Mouse (Mus musculus) stomach, embryonic 16.5 days (tissue): ENCODE measurements around the gene Tpte. TPM values are rescaled to one million over a fixed set of nuclear protein-coding genes. Genes with fewer than 3 reads are reported as not detected.

Experiments
- ATAC-seq: fragments of 200-750 bp; cut with Nextera tagmentation; 2 replicates; pipeline ENCODE4 v1.8.0; 2017; ENCODE audit warnings: moderate number of reproducible peaks, moderate TSS enrichment; ENCODE audit not compliant: insufficient read depth, low FRiP score
- H3K27ac ChIP-seq: fragments of 300-500 bp; sonication (generic); 2 replicates; pipeline ENCODE4 v1.5.1; 2014; ENCODE audit warnings: low read length
- H3K27me3 ChIP-seq: fragments of 300-500 bp; sonication (generic); 2 replicates; pipeline ENCODE4 v1.6.1; 2014; ENCODE audit warnings: low read length, control low read depth, mixed read lengths; ENCODE audit not compliant: control insufficient read depth, insufficient read depth
- H3K36me3 ChIP-seq: fragments of 300-500 bp; sonication (generic); 2 replicates; pipeline ENCODE4 v1.6.1; 2014; ENCODE audit warnings: low read length; ENCODE audit not compliant: control insufficient read depth, insufficient read depth
- H3K4me1 ChIP-seq: fragments of 300-500 bp; sonication (generic); 2 replicates; pipeline ENCODE4 v1.6.1; 2014; ENCODE audit warnings: low read length, control low read depth, mixed read lengths; ENCODE audit not compliant: control insufficient read depth, insufficient read depth
- H3K4me2 ChIP-seq: fragments of 300-500 bp; sonication (generic); 2 replicates; pipeline ENCODE4 v1.6.1; 2014; ENCODE audit warnings: low read depth, low read length, mixed read lengths
- H3K4me3 ChIP-seq: fragments of 300-500 bp; sonication (generic); replicated peaks from 2 replicates; pipeline ENCODE4 v1.5.1; 2014; ENCODE audit warnings: mild to moderate bottlenecking, low read length
- H3K9ac ChIP-seq: fragments of 300-500 bp; sonication (generic); 2 replicates; pipeline ENCODE4 v1.6.1; 2014; ENCODE audit warnings: low read length
- H3K9me3 ChIP-seq: fragments of 300-500 bp; sonication (generic); replicated peaks from 2 replicates; pipeline ENCODE4 v1.6.1; 2016; ENCODE audit warnings: low read length, control low read depth; ENCODE audit not compliant: control insufficient read depth
- WGBS: fragments of 180-500 bp; shearing (Covaris S2); extraction: QIAGEN DNeasy Blood & Tissue Kit; methylation state at CpG from one replicate; pipeline ENCODE4 v1.1.7; 2014; 5-methylcytosine and 5-hydroxymethylcytosine counted together
- polyA plus RNA-seq: library from polyadenylated mRNA; unstranded; fragments of >200 nt; fragmentation: Nextera tagmentation; extraction: Ambion mirVana; gene quantifications from 2 replicates; pipeline ENCODE4 v1.2.1, GENCODE M21; 2015

The Tpte gene
- polyA plus RNA-seq, 1 experiment from 2014 or later: not detected

DNA sequence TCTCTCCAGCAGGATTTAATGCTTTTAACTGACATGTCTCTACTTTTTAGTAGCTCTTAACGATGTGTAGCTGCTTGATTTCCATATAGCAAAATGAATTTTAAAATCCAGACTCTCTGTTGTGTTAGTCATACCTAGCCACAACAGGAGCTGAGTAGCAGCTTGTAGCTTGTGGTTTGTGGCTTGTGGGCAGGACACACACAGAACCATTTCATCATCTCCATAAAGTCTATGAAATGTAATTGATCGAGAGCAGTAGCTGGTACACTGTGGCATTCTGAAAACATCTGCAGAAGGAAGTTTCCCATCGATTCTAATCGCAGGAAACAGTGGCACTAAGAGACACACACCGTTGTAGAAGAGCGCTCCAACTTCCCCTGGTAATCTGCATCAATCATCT is 122.5 kb downstream of the Tpte start:
- Histone ChIP-seq H3K27ac (no peak overlapping the region), H3K4me3 (no peak overlapping the region), H3K4me1 (no peaks in the 10 kb centered on the region), H3K9me3 (no peaks in the 10 kb centered on the region), H3K4me2 (no peak overlapping the region), H3K36me3 (no peaks in the 10 kb centered on the region), H3K9ac (no peak overlapping the region), H3K27me3 (no peaks in the 10 kb centered on the region)
- WGBS: 68% methylated on average over 6 of the region's 6 CpGs
- ATAC-seq: no peak

GRCm38 (mm10) chr8:22410688-22411281 is 127.5 kb downstream of the Tpte start:
- Histone ChIP-seq H3K4me3 (peak overlapping the region; percentile 74), H3K9me3 (no peaks in the 10 kb centered on the region), H3K36me3 (0 out of 2 replicates have a peak, but pooled peaks cover 3% of the 10 kb centered on the region), H3K4me1 (peaks cover 5% of the 10 kb centered on the region; the same call in 1 of the 2 replicates), H3K9ac (peak overlapping the region; percentile 83), H3K27ac (peak overlapping the region; percentile 46; the same call in 1 of the 2 replicates), H3K4me2 (peak overlapping the region; percentile 74), H3K27me3 (no peaks in the 10 kb centered on the region)
- ATAC-seq: no peak
- WGBS: 11% methylated on average over 16 of the region's 16 CpGs

GRCm38 (mm10) chr8:22411282-22411702 is 128.1 kb downstream of the Tpte start, which contains the start of gene Mrps31:
Gene Mrps31 (plus strand): TSS chr8:22411361.
- WGBS: 0% methylated on average over 25 of the region's 25 CpGs
- peak within 1 kb of the TSS; percentile 74 for H3K4me2 ChIP-seq
- 0 out of 2 replicates have a peak, but pooled peaks cover 5% of the 10 kb centered on the region for H3K36me3 ChIP-seq
- H3K4me1 ChIP-seq: peaks cover 5% of the 10 kb centered on the region; the same call in 1 of the 2 replicates
- no peaks in the 10 kb centered on the region for H3K27me3 ChIP-seq
- peak within 1 kb of the TSS; percentile 83 for H3K9ac ChIP-seq
- H3K9me3 ChIP-seq: no peaks in the 10 kb centered on the region
- peak within 1 kb of the TSS; percentile 74 for H3K4me3 ChIP-seq
- peak; percentile 80 for ATAC-seq
- H3K27ac ChIP-seq: peak within 1 kb of the TSS; percentile 61

GRCm38 (mm10) chr8:22411971-22412370 is 128.7 kb downstream of the Tpte start:
- Histone ChIP-seq H3K27me3 (no peaks in the 10 kb centered on the region), H3K4me1 (peaks cover 5% of the 10 kb centered on the region; the same call in 1 of the 2 replicates), H3K9me3 (no peaks in the 10 kb centered on the region), H3K36me3 (0 out of 2 replicates have a peak, but pooled peaks cover 5% of the 10 kb centered on the region), H3K9ac (peak overlapping the region; percentile 83), H3K4me3 (peak overlapping the region; percentile 74), H3K4me2 (peak overlapping the region; percentile 70), H3K27ac (no peak overlapping the region)
- WGBS: 15% methylated on average over 8 of the region's 8 CpGs
- ATAC-seq: no peak

Other genes starting within 250 kb of the Tpte start
- gene Atp7b, start 223.1 kb upstream of the Tpte start, polyA plus RNA-seq: 11.1 and 12.7 TPM in 2 replicates
- 34.2 and 38.1 TPM in 2 replicates for gene Alg11, start 222.7 kb upstream of the Tpte start, polyA plus RNA-seq
- 0.39 and 0.58 TPM in 2 replicates for gene Nek5, start 158.4 kb upstream of the Tpte start, polyA plus RNA-seq
- gene Nek3, start 117.0 kb upstream of the Tpte start, polyA plus RNA-seq: 3.6 and 5.2 TPM in 2 replicates
- gene Ckap2, start 97.6 kb upstream of the Tpte start, polyA plus RNA-seq: 42.7 and 43.8 TPM in 2 replicates
- 41.8 and 42.8 TPM in 2 replicates for gene Vps36, start 90.6 kb upstream of the Tpte start, polyA plus RNA-seq
- 11.6 and 13.7 TPM in 2 replicates for gene Thsd1, start 56.1 kb upstream of the Tpte start, polyA plus RNA-seq
- gene Slc25a15, start 115.2 kb downstream of the Tpte start, polyA plus RNA-seq: 34.7 and 37.3 TPM in 2 replicates
- 45.7 and 48.8 TPM in 2 replicates for gene Mrps31, start 127.9 kb downstream of the Tpte start, polyA plus RNA-seq